ENCODE assay signal across 9 mouse cellular contexts in the genomic region with DNA sequence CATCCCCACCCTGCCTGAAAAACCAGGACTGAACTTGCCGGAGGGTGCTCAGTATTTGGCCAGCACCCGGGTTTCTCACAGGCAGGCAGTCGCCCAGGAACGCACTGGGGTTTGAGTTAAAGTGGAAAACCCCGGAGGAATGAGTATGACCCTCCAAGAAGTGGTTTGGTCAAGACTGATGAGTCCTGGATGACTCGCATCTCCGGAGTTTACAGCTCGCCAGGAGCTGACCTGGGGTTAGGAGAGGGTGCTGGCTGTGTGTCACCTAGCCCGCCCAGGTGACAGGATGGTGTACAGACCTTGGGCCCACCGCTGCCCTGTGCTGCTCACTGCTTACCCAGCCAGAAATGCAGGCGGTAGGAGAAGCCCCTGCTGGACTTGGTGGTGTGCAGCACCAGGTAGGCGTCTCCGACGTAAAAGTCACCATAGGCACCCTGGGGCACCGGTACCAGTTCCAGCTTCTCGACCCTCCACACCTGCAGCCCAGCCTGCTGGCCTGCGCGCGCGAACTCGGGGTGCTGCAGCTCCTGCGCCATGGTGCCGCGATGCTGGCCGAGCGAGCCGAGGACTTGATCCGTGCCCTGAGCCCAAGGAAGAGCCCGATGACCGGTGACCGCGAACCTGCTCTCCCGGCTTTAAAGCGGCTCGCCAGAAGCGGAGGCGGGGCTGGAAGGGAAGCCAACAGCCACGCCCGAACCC. TPM values are rescaled to one million over a fixed set of nuclear protein-coding genes. Genes with fewer than 3 reads are reported as not detected.
A peak's percentile ranks its signal among the peaks of the same experiment; 100 is the strongest.
DNase-seq lines count a peak whose midpoint lies in the region; ATAC-seq and TF ChIP-seq lines count a peak whose summit lies in the region.
"Had no signal": no experiment of that assay in that cellular context is flagged by ENCODE, and none has a peak within 500 bp of the region (broad histone marks: within the 10 kb centered on the region; RNA-seq: fewer than 3 reads in every experiment).

A gene (minus strand): TSS at position 656 of the 699 bp plus-strand sequence.

- TF ChIP-seq CTCF in lung, embryonic 14.5 days (IDR thresholded peaks at IDR 0.05; ENCODE audit: low read depth), result no peak; the same call in 1 of the 2 replicates

- peak within 1 kb of the TSS; percentile 41 for H3K4me3 ChIP-seq in lung, embryonic 14.5 days (ENCODE audit: low read depth, low read length)

- H3K4me1 ChIP-seq in lung, embryonic 14.5 days (ENCODE audit: insufficient read depth), result no peaks in the 10 kb centered on the region

- peak; percentile 14 for DNase-seq in gastrocnemius, postnatal 14 days
- DNase-seq in gastrocnemius, postnatal 10 days, result no peak
- DNase-seq in adrenal gland, postnatal 10 days, result peak; percentile 46
- peak; percentile 5 for DNase-seq in gastrocnemius, postnatal 25 days
- peak; percentile 68 for DNase-seq in kidney, adult 18-20 months
- peak; percentile 54 for DNase-seq in lung, embryonic 14.5 days
- peak; percentile 36 for DNase-seq in retina, postnatal 1 day
- no peak for DNase-seq in left cerebral cortex, postnatal 25 days (ENCODE audit: low spot score in 2 of 2)

- H3K27me3 ChIP-seq in lung, embryonic 14.5 days (ENCODE audit: insufficient read depth, low read length), result peaks cover 32% of the 10 kb centered on the region

- 1% methylated on average over 39 of the region's 39 CpGs for WGBS in lung, embryonic 14.5 days

- no peaks in the 10 kb centered on the region for H3K9me3 ChIP-seq in lung, embryonic 14.5 days (ENCODE audit: low read depth, low read length)

- ATAC-seq in lung, embryonic 14.5 days (ENCODE audit: insufficient read depth), result peak; percentile 58; the same call in 1 of the 2 replicates

- intact Hi-C loops in gastrocnemius, postnatal 14 days (cut with DNase I; ENCODE audit: low total_unique reads), result no loop called here
- intact Hi-C loops in left cerebral cortex, postnatal 25 days (cut with DNase I), result loop anchor here (2.0 kb wide), 1 partner anchor 51 kb away; no protein-coding TSS in a partner anchor

- H3K9ac ChIP-seq in lung, embryonic 14.5 days, result peak within 1 kb of the TSS; percentile 36

- H3K4me2 ChIP-seq in lung, embryonic 14.5 days, result peak within 1 kb of the TSS; percentile 83

- no peak within 1 kb of the TSS for H3K27ac ChIP-seq in lung, embryonic 14.5 days (ENCODE audit: low read depth)
- H3K27ac ChIP-seq: macrophage had no signal

- H3K36me3 ChIP-seq in lung, embryonic 14.5 days (ENCODE audit: insufficient read depth), result no peaks in the 10 kb centered on the region

RNA-seq across cellular contexts. Expression of the gene that starts here (rescaled TPM):
- under 1 TPM; 0.64 to 0.74 TPM for total RNA-seq in gastrocnemius, postnatal 14 days (2021)
- total RNA-seq in gastrocnemius, postnatal 10 days (2021), result 1 to 10 TPM in 1 of 2 experiments, under 1 TPM in 1; 0.82 to 1.3 TPM
- total RNA-seq in adrenal gland, postnatal 10 days (2021), result under 1 TPM; 0.45 to 0.63 TPM
- total RNA-seq in gastrocnemius, postnatal 25 days (2021), result under 1 TPM; 0.43 to 0.77 TPM
- polyA plus RNA-seq in lung, embryonic 14.5 days (2014; fragmentation: Nextera tagmentation; extraction: Ambion mirVana), result 0.07 and 0.21 TPM in 2 replicates
- total RNA-seq in left cerebral cortex, postnatal 25 days (2021), result under 1 TPM in 1 of 2 experiments, not detected in 1; 0.18 TPM

Comparison
In these comparisons a context has a peak if more than half of its experiments do, and no peak if none do; other contexts are left out.
1. Peak in DNase-seq in gastrocnemius, postnatal 14 days; RNA of the gene not detected or under 1 TPM.
2. Peak in DNase-seq in adrenal gland, postnatal 10 days; RNA of the gene not detected or under 1 TPM.
3. Peak in DNase-seq in gastrocnemius, postnatal 25 days; RNA of the gene not detected or under 1 TPM.
4. Peak in DNase-seq, ATAC-seq, H3K4me3 ChIP-seq, H3K9ac ChIP-seq and H3K4me2 ChIP-seq in lung, embryonic 14.5 days; RNA of the gene not detected or under 1 TPM.
5. DNase-seq: peak in kidney, adult 18-20 months (single experiment) and retina, postnatal 1 day (single experiment); none in gastrocnemius, postnatal 10 days (single experiment) and left cerebral cortex, postnatal 25 days (0 of 2).